Mouse (Mus musculus): ENCODE measurements at regions not wholly inside any gene's neighbourhood (a gene's known extent, or its start where the extent isn't known, plus 50 kb on each side); places are given as distances from the start of the nearest gene placed in this dataset.

GRCm38 (mm10) chr4:31697769-31698505 is 266.0 kb upstream of the Map3k7 start:
- DNase-seq (ENCODE audit: low read depth, low spot score) = no peak

- DNase-seq (ENCODE audit: low read depth, low spot score) = no peak
Measured at GRCm38 (mm10) chr4:31698506-31698782, 265.5 kb upstream of the Map3k7 start.

GRCm38 (mm10) chr4:31699296-31699695 is 264.6 kb upstream of the Map3k7 start:
- DNase-seq (ENCODE audit: low read depth, low spot score) = no peak

GRCm38 (mm10) chr4:31714054-31714651 is 249.7 kb upstream of the Map3k7 start:
- no peak for DNase-seq (ENCODE audit: low read depth, low spot score)

- no peak for DNase-seq (ENCODE audit: low read depth, low spot score)
Measured at GRCm38 (mm10) chr4:31723501-31723900, 240.4 kb upstream of the Map3k7 start.

- DNase-seq (ENCODE audit: low read depth, low spot score) = no peak
Measured at GRCm38 (mm10) chr4:31724400-31724799, 239.5 kb upstream of the Map3k7 start.

- no peak for DNase-seq (ENCODE audit: low read depth, low spot score)
Measured at GRCm38 (mm10) chr4:31727498-31728148, 236.3 kb upstream of the Map3k7 start.

GRCm38 (mm10) chr4:31728149-31728516 is 235.8 kb upstream of the Map3k7 start:
- no peak for DNase-seq (ENCODE audit: low read depth, low spot score)

- no peak for DNase-seq (ENCODE audit: low read depth, low spot score)
Measured at GRCm38 (mm10) chr4:31743776-31744175, 220.1 kb upstream of the Map3k7 start.

- no peak for DNase-seq (ENCODE audit: low read depth, low spot score)
Measured at GRCm38 (mm10) chr4:31744431-31744830, 219.5 kb upstream of the Map3k7 start.

GRCm38 (mm10) chr4:31753677-31754312 is 210.1 kb upstream of the Map3k7 start:
- no peak for DNase-seq (ENCODE audit: low read depth, low spot score)

- no peak for DNase-seq (ENCODE audit: low read depth, low spot score)
Measured at GRCm38 (mm10) chr4:31757126-31757525, 206.8 kb upstream of the Map3k7 start.

- DNase-seq (ENCODE audit: low read depth, low spot score) = no peak
Measured at GRCm38 (mm10) chr4:31760116-31760515, 203.8 kb upstream of the Map3k7 start.

- DNase-seq (ENCODE audit: low read depth, low spot score) = no peak
Measured at GRCm38 (mm10) chr4:31762199-31762598, 201.7 kb upstream of the Map3k7 start.

GRCm38 (mm10) chr4:31768026-31768626 is 195.8 kb upstream of the Map3k7 start:
- DNase-seq (ENCODE audit: low read depth, low spot score) = no peak

GRCm38 (mm10) chr4:31769325-31769724 is 194.6 kb upstream of the Map3k7 start:
- DNase-seq (ENCODE audit: low read depth, low spot score) = no peak

GRCm38 (mm10) chr4:31786284-31786683 is 177.6 kb upstream of the Map3k7 start:
- no peak for DNase-seq (ENCODE audit: low read depth, low spot score)

- DNase-seq (ENCODE audit: low read depth, low spot score) = no peak
Measured at GRCm38 (mm10) chr4:31817574-31818240, 146.2 kb upstream of the Map3k7 start.

- no peak for DNase-seq (ENCODE audit: low read depth, low spot score)
Measured at GRCm38 (mm10) chr4:31819521-31820259, 144.2 kb upstream of the Map3k7 start.

GRCm38 (mm10) chr4:31823574-31824348 is 140.1 kb upstream of the Map3k7 start:
- no peak for DNase-seq (ENCODE audit: low read depth, low spot score)

All from telencephalon, adult 2 months (tissue).